Mouse (Mus musculus) MN1 (cell line): ENCODE measurements around the gene Chd1.

Experiments
- DNase-seq: peaks from one replicate; pipeline ENCODE4 v3.0.0-alpha.2; 2016; ENCODE audit warnings: low spot score

Gene Chd1

DNA sequence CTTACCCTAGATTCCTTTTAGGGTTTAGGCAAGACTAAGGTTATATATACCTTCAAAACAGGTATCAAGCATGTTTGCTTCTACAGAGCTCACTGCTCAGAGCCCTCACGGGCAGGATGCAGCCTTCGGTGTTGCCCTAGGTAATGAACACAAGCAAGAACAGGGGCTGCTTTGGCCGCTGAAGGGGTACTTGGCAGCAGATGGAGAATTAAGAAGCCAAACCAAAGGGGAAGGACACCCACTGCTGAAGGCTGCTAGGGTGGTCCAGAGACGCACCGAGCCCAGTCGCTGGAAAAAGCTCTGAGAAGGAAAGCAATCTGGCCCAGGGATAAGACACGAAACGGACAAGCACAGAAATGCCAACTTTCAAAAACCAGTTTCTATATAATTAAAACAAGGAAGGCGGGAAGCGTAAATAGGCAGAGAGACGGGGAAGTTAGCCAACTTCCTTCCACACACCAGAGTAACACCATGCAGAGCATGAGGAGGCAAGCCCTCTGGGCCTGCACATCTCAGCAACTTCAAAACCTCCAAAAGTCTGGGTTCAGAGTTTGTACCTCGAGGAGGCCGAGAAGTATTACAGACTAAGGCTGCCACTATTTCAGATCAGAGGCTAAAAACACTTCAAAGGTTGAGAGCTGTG is 107.5 kb downstream of the Chd1 start:
- no peak for DNase-seq

DNA sequence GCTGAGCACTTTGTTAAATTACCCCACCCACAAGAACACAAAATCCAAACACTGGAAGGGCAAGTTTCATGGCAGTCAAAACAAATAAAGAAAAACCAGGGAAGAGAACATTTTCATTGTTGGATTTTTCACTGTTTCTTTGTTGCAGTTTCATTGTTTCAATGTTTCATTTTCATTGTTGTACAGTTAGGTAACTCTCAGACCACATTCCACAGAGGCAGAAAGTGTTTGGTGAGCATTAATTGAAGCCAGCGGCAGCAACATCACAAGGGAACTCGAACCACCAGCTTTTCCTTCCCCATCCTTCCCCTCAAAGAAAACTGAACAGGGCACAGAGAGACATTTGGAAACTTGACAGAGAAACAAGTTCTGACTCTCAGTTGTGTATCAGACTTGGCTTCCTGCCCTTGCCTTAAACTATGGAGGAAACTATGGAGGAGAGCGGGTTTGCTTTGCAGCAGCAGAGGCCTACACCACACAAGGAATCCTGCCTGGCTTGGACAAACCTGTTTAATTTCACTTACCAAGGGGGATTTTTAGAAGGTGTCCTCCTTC is 109.0 kb downstream of the Chd1 start:
- no peak for DNase-seq

DNA sequence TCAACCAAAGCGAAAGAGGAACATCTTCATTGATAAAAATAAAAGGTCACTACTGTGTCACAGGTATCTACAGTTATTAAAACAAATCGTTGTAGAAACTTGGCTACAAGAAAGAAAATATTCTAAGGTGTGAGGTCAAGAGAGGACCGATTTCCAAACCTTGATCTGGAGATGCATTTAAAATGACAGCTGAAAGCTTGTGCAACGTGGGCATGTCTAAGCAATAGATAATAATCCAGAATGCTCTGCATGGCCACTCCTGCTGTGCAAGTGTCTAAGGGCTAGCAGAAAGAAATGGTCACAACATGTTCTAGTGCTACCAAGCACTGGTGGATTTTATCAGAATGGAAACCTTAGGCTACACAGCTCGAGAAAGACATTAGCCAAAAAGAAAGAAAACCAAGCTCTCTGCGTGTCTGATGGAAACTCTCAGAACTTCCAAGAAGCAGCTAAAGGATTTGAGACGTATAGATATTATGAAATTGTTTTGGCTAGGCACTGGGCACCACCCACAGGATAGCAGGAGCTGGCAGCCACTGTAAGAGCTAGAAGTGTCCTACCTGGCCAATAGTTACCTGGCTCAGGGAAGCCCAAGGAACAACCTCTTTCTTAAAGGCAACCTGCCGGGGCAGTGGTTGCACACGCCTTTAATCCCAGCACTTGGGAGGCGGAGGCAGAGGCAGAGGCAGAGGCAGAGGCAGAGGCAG is 110.7 kb downstream of the Chd1 start:
- no peak for DNase-seq

DNA sequence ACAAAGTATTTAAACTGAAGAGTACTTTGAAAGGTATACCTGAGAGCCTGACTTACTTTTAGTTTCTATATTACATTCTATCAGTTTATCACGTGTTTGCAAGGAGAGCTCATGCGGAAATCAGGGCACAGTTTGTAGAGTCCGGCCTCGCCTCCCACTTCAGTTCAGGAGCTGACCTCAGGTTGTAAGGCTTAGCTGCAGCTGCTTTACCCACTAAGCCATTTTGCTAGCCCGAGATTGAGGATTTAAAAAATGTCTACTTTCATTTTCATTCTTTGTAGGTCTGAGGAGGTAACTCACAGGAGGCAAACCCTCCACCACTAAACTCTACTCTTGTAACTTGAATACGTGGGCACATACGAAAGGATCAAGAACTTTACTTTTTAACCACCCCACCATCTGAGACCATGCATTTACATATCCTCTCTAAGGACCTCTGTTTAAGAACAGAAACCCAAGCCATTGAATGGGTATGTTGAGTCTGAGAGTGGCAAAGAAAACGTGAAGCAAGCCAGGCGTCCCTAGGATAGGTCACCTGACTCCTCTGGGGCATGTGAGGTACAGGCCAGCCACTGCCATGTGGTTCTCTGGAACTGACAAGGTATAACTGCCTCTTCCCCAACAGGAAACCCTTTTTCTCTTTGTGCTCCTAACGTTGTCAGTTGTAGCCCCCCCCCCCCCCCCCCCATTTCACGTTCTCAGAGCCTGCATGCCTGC is 111.8 kb downstream of the Chd1 start:
- DNase-seq, result no peak

DNA sequence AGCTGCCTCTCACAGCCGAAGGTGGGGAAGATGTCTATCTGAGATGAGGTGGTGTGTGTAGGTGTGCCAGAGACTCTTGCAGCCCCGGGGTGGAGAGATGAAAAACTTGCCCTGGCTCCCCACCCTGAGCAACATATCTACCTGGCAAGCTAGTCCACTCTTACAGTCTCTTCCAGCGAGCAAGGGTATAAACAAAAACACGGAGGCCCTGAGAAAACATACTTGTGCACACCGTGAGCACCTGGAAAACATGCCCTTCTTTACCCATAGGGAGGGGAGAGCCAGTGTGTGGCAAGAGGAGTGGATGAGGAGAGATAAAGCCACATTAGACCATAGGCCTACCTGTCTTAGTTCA is 112.3 kb downstream of the Chd1 start:
- no peak for DNase-seq

DNA sequence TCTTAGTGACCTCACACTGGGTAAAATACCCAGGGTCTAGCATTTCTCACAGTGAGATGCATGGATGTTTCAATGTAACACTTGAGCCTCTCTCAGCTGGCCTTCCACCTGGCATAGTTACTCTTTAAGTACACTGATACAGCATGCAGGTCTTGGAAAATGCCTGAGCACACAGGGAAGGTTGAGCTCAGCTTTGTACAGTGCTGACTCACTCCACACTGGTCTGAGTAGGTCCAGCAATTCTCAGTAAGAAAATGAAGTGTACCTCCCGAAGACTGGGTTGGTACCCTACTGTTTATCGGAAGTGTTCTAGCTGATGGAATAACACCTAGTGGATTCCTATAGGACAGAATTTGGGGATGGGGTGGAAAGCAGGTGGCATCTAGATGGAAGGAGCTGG is 112.9 kb downstream of the Chd1 start:
- no peak for DNase-seq

DNA sequence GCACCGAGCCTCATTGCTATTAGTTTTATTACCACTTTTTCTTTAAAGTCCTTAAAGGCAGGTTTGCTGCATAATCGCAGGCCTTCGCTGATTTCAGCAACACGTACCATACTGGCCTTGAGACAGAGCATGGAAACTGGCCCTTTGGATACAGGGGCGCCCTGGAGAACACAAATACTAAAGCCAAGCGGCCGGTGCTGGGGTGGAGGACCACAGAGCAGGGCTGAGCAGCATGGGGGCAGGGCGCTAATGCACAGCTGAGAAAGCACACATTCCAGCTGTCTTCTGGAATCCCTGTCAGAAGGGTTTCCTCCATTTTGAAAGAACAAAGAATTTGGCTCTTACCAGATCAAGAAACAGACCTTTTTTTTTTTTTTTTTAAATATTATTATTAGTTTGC is 113.6 kb downstream of the Chd1 start:
- DNase-seq, result no peak

DNA sequence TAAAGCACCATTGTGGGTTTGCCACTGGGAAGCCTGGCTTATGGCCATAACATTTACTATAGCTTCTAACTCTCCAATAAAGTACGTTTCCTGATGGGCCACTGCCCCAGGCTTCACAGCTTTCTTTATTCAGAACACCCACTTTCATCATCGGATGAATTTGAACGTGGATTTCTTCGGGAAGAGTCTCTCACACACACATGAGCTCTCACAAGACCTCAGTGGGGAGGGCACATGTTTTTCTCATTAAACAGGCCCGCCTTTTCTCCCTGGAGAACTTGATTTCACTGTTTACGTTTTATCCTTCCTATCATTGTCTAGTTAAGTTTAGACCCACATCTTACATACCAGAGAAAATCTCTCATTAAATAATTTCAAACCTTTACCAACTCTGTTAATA is 115.4 kb downstream of the Chd1 start:
- no peak for DNase-seq

DNA sequence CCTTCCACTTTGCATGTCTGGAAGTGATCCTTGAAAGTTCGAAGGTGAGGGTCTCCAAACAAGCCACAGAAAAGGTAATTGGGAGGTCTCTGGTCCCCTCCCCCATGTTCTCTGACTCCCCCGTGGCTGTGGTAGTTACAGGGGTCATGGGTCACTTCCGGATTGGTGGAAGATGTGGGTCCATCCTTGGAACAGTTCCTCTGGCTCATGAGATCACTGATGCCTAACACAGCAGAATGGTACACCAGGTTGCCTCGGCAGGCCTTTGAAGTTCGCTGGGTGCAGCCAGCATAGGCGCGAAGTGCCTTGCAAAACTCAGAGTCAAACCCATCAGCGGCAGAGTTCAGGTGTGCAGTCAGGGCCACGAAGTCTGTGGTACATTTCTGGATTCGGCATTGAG is 116.0 kb downstream of the Chd1 start:
- DNase-seq, result no peak

DNA sequence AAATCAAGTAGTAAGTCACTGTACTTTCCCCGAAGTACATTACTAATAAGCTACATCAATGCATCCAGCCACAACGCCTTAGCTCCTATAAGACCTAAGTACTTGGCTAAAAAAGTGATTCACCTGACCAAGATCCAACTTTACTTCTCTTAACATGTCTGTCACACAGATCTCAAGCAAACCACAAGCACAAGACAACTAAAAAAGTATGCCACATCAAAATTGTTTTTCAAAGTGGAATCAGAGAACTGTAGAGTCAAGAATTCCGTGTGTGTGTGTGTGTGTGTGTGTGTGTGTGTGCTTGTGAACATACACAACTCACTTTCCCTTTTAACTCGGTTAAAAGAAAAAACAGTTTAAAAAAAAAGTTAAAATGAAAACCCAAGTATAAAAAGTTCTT is 116.9 kb downstream of the Chd1 start:
- no peak for DNase-seq
